Mouse (Mus musculus) embryonic facial prominence, embryonic 12.5 days (tissue): ENCODE measurements around the gene Foxe1. TPM values are rescaled to one million over a fixed set of nuclear protein-coding genes. Genes with fewer than 3 reads are reported as not detected.
A peak's percentile ranks its signal among the peaks of the same experiment; 100 is the strongest.

Experiments
- ATAC-seq: fragments of 200-750 bp; cut with Nextera tagmentation; 2 replicates; pipeline ENCODE4 v1.8.0; 2017; ENCODE audit not compliant: insufficient number of reproducible peaks, insufficient read depth, low FRiP score, low TSS enrichment
- H3K27ac ChIP-seq: fragments of 300-500 bp; sonication (generic); 2 replicates; pipeline ENCODE4 v1.5.1; 2016; ENCODE audit warnings: mild to moderate bottlenecking
- H3K27me3 ChIP-seq: fragments of 300-500 bp; sonication (generic); 2 replicates; pipeline ENCODE4 v1.6.1; 2016; ENCODE audit warnings: mild to moderate bottlenecking, moderate library complexity
- H3K36me3 ChIP-seq: fragments of 300-500 bp; sonication (generic); 2 replicates; pipeline ENCODE4 v1.6.1; 2016; ENCODE audit warnings: mild to moderate bottlenecking
- H3K4me1 ChIP-seq: fragments of 300-500 bp; sonication (generic); 2 replicates; pipeline ENCODE4 v1.6.1; 2016
- H3K4me2 ChIP-seq: fragments of 300-500 bp; sonication (generic); replicated peaks from 2 replicates; pipeline ENCODE4 v1.6.1; 2016; ENCODE audit warnings: mild to moderate bottlenecking, moderate library complexity
- H3K4me3 ChIP-seq: fragments of 300-500 bp; sonication (generic); 2 replicates; pipeline ENCODE4 v1.5.1; 2016; ENCODE audit warnings: mild to moderate bottlenecking
- H3K9ac ChIP-seq: fragments of 300-500 bp; sonication (generic); 2 replicates; pipeline ENCODE4 v1.6.1; 2016; ENCODE audit warnings: mild to moderate bottlenecking, moderate library complexity
- H3K9me3 ChIP-seq: fragments of 300-500 bp; sonication (generic); 2 replicates; pipeline ENCODE4 v1.6.1; 2016; ENCODE audit warnings: mild to moderate bottlenecking, moderate library complexity
- WGBS: fragments of 180-500 bp; shearing (Covaris S2); methylation state at CpG from one replicate; pipeline ENCODE4 v1.1.7; 2016; 5-methylcytosine and 5-hydroxymethylcytosine counted together
- polyA plus RNA-seq: library from polyadenylated mRNA; unstranded; fragments of >200 nt; fragmentation: Nextera tagmentation; extraction: Ambion mirVana; gene quantifications from 2 replicates; pipeline ENCODE4 v1.2.1, GENCODE M21; 2016

Gene Foxe1
- polyA plus RNA-seq, 1 experiment from 2014 or later = 1.8 TPM

DNA sequence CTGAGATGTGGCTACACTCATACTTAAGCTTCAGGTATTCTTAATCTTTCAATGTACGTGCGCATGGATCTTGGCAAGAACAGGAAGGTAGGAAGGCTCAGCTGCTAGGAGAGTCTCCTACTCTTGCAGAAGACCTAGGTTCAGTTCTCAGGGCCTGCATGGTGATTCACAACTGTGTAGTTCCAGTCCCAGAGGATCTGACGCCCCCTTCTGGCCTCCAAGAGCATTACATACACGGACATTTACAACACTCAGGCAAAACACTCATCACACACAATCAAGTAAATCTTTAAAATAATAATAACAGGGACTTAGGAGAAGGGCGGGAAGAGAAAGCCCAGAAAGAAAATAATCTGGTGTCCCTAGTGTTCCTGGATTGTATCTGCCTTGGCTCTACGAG, 31.0 kb downstream of the Foxe1 start:
- H3K36me3 ChIP-seq = peaks cover 16% of the 10 kb centered on the region
- H3K9me3 ChIP-seq = no peaks in the 10 kb centered on the region
- H3K4me1 ChIP-seq = peaks cover 10% of the 10 kb centered on the region
- WGBS = 53% methylated on average over 6 of the region's 6 CpGs
- peak overlapping the region; percentile 53 for H3K4me2 ChIP-seq
- H3K27me3 ChIP-seq = 0 out of 2 replicates have a peak, but pooled peaks cover 5% of the 10 kb centered on the region
- peak overlapping the region; percentile 30; the same call in 1 of the 2 replicates for H3K4me3 ChIP-seq
- ATAC-seq = no peak
- no peak overlapping the region for H3K9ac ChIP-seq
- no peak overlapping the region for H3K27ac ChIP-seq

GRCm38 (mm10) chr4:46374869-46375368, 31.5 kb downstream of the Foxe1 start:
- Histone ChIP-seq H3K27me3 (0 out of 2 replicates have a peak, but pooled peaks cover under 1% of the 10 kb centered on the region), H3K36me3 (peaks cover 20% of the 10 kb centered on the region), H3K4me2 (peak overlapping the region; percentile 53), H3K9ac (no peak overlapping the region), H3K27ac (no peak overlapping the region; the same call in 1 of the 2 replicates), H3K4me3 (peak overlapping the region; percentile 30), H3K4me1 (peaks cover 10% of the 10 kb centered on the region), H3K9me3 (no peaks in the 10 kb centered on the region)
- 22% methylated on average over 22 of the region's 22 CpGs for WGBS
- ATAC-seq = no peak

- H3K4me2 ChIP-seq = peak overlapping the region; percentile 57
- H3K27me3 ChIP-seq = no peaks in the 10 kb centered on the region
- H3K36me3 ChIP-seq = peaks cover 9% of the 10 kb centered on the region; the same call in 1 of the 2 replicates
- H3K4me1 ChIP-seq = no peaks in the 10 kb centered on the region
- no peaks in the 10 kb centered on the region for H3K9me3 ChIP-seq
- H3K27ac ChIP-seq = 0 out of 2 replicates have a peak overlapping the region, but pooled peaks have one; percentile 88
- peak overlapping the region; percentile 55 for H3K4me3 ChIP-seq
- ATAC-seq = no peak
- WGBS = 28% methylated on average over 5 of the region's 5 CpGs
- peak overlapping the region; percentile 79; the same call in 1 of the 2 replicates for H3K9ac ChIP-seq
Measured at GRCm38 (mm10) chr4:46388556-46388955, 45.1 kb downstream of the Foxe1 start.

DNA sequence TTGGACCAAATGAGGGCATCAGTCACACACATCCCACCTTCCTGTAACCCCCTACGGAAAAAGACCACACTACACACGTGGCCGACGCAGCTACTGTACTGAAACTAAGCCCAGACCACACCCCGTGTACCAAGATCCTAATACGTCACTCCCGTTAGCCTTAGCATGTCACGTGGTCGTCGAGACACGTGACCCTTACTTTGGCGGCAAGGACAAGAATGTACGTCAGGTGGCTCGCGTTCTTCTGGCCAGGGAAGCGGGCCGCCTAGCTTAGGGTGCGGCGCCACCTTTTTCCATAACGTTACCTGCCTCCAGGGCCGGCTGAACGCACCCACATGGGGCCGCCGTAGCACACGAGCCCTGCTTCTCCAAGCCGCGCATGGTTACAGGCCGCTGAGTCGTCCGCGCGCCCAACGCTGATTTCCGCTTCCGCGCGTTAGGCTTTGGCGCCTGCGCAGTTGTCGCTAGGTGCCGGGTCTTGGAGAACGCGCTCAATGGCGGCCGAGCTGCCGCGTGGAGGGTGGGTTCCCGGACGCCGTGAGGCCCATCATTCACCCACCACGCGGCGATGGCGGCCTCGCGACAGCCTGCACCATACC, 45.7 kb downstream of the Foxe1 start, which contains the start of gene Trmo:
Gene Trmo (minus strand): TSS at position 425 of the 599 bp plus-strand sequence.
- under 1% methylated on average over 56 of the region's 56 CpGs for WGBS
- peak within 1 kb of the TSS; percentile 57 for H3K4me2 ChIP-seq
- H3K4me1 ChIP-seq = no peaks in the 10 kb centered on the region
- peak within 1 kb of the TSS; percentile 55 for H3K4me3 ChIP-seq
- 0 out of 2 replicates have a peak, but pooled peaks cover 7% of the 10 kb centered on the region for H3K36me3 ChIP-seq
- no peaks in the 10 kb centered on the region for H3K9me3 ChIP-seq
- peak within 1 kb of the TSS; percentile 79 for H3K9ac ChIP-seq
- peak within 1 kb of the TSS; percentile 88 for H3K27ac ChIP-seq
- ATAC-seq = peak; percentile 93
- H3K27me3 ChIP-seq = no peaks in the 10 kb centered on the region

- no peak for ATAC-seq
- H3K4me2 ChIP-seq = peak overlapping the region; percentile 57
Measured at GRCm38 (mm10) chr4:46389612-46390341, 46.4 kb downstream of the Foxe1 start.

DNA sequence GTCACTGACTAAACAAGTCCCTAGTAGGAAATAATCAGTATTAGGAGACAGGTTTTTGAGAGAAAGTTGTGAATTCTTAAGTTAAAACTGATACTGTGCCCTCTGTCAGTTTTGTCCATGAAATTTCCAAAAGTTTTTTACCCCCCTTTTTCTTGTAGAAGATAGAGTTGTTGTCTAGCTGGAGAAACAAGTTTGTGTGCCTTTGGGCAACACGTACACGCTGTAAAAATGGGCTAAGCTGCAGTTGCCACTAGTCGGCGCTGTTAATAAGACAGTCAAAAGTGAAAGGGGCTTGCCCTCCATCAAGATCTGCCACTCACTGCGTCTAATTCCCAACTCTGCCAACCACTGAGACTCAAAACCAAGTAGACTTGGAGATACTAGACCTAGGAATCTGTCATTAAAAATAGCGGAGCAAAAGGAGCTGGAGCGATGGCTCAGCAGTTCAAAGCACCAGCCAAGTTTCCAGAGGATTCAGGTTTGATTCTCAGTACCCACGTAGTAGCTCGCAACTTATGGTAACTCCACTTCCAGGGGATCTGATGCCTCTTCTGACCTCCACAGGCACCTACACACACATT, 47.1 kb downstream of the Foxe1 start:
- Histone ChIP-seq H3K4me3 (no peak overlapping the region), H3K9me3 (no peaks in the 10 kb centered on the region), H3K36me3 (0 out of 2 replicates have a peak, but pooled peaks cover under 1% of the 10 kb centered on the region), H3K4me2 (peak overlapping the region; percentile 57), H3K27me3 (no peaks in the 10 kb centered on the region), H3K4me1 (no peaks in the 10 kb centered on the region), H3K27ac (peak overlapping the region; percentile 88; the same call in 1 of the 2 replicates), H3K9ac (no peak overlapping the region)
- 23% methylated on average over 9 of the region's 9 CpGs for WGBS
- no peak for ATAC-seq

More at GRCm38 (mm10) chr4:46389612-46390341, 46.4 kb downstream of the Foxe1 start:
- 2% methylated on average over 24 of the region's 24 CpGs for WGBS
- H3K4me1 ChIP-seq = no peaks in the 10 kb centered on the region
- H3K36me3 ChIP-seq = 0 out of 2 replicates have a peak, but pooled peaks cover 7% of the 10 kb centered on the region
- H3K9ac ChIP-seq = peak overlapping the region; percentile 79
- peak overlapping the region; percentile 88 for H3K27ac ChIP-seq
- H3K9me3 ChIP-seq = no peaks in the 10 kb centered on the region
- H3K4me3 ChIP-seq = peak overlapping the region; percentile 55
- no peaks in the 10 kb centered on the region for H3K27me3 ChIP-seq

DNA sequence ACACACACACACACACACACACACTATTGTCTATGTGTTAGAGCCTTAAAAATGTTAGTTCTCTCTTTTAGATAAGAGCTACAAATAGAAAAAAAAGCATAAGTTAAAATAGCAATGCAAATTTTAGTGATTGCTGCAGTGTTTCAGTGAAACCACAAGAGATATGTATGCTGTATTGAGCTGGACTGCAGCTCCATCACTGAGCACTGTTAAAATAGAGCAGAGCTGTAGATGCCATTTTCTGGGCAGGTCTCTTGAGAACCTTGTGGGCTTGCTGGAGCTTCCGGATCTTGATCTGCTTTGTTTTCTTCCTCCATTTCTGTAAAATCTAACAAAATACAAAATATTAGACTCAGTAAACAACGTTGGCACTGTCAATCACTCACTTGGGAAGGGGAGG, 51.0 kb downstream of the Foxe1 start:
- no peak for ATAC-seq
- H3K9me3 ChIP-seq = no peaks in the 10 kb centered on the region
- no peaks in the 10 kb centered on the region for H3K27me3 ChIP-seq
- H3K4me1 ChIP-seq = no peaks in the 10 kb centered on the region
- H3K27ac ChIP-seq = no peak overlapping the region
- no peaks in the 10 kb centered on the region for H3K36me3 ChIP-seq
- H3K4me3 ChIP-seq = no peak overlapping the region
- H3K9ac ChIP-seq = no peak overlapping the region
- no peak overlapping the region for H3K4me2 ChIP-seq
- WGBS = 79% methylated on average over 2 of the region's 2 CpGs

DNA sequence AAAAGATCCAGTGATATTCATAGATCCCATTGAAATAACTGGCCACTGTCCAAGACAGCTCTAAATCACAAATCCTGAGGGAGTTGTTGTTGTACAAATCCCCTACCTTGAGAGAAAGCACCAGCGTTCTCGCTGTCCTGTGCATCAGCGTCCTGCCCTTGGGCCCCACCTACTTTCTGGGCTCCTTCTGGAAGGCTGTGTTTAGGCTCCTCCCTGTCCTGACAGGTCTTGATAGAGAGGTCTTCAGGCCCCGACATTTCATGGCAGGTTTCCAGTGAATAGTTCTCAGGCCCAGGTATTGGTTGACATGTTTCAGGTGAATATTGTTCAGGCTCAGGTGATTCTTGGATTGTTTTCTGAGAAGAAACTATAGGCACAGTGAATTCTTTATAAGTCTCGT, 52.3 kb downstream of the Foxe1 start:
- Histone ChIP-seq H3K4me1 (no peaks in the 10 kb centered on the region), H3K27ac (no peak overlapping the region), H3K27me3 (no peaks in the 10 kb centered on the region), H3K9me3 (no peaks in the 10 kb centered on the region), H3K4me2 (no peak overlapping the region), H3K36me3 (no peaks in the 10 kb centered on the region), H3K9ac (no peak overlapping the region), H3K4me3 (no peak overlapping the region)
- 34% methylated on average over 5 of the region's 5 CpGs for WGBS
- no peak for ATAC-seq

Other genes with a start within 250 kb of the Foxe1 start
- gene Ncbp1, start 205.0 kb upstream of the Foxe1 start, polyA plus RNA-seq = 97.9 and 99.2 TPM in 2 replicates
- 59.8 and 62.9 TPM in 2 replicates for gene Tstd2, start 204.9 kb upstream of the Foxe1 start, polyA plus RNA-seq
- 29.4 and 30.0 TPM in 2 replicates for gene Xpa, start 147.3 kb upstream of the Foxe1 start, polyA plus RNA-seq
- 8.2 and 9.7 TPM in 2 replicates for gene Trmo, start 45.8 kb downstream of the Foxe1 start, polyA plus RNA-seq
- 2.5 and 2.8 TPM in 2 replicates for gene Hemgn, start 69.9 kb downstream of the Foxe1 start, polyA plus RNA-seq
- gene Anp32b, start 107.3 kb downstream of the Foxe1 start, polyA plus RNA-seq = 329 and 349 TPM in 2 replicates
- 85.6 and 90.7 TPM in 2 replicates for gene Nans, start 145.6 kb downstream of the Foxe1 start, polyA plus RNA-seq
- 1.0 and 1.5 TPM in 2 replicates for gene Trim14, start 192.5 kb downstream of the Foxe1 start, polyA plus RNA-seq